Mouse (Mus musculus): ENCODE results near the gene H2-M5.
"Not testable (repeated sequence)": the region's sequence is repeated elsewhere in the genome, so short reads cannot be mapped to it uniquely, and the experiment has no call there.

H2-M5 gene

DNA sequence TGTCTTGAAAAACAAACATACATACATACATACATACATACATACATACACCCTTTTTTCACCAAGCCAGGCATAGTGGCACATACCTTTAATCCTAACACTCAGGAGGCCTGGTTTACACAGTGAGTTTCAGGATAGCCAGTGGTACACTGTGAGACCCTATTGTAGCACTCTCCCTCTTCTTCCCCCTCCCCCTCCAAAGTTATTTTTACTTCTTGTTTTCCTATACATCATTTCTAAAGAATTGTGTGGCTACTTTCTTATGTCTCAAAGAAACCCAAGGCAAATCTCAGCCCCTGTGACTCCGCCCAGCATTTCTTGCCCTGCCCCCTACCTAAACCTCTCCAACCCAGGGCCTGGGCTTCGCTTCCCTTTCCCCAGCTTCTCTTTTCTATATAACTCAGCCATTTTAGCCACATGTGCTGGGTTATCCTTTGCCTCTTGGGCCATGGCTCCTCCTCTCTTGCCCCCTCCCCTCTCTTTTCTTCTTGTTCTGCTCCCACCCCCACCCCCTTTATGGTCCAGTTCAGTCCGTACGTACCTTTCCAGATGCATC is 4.5 kb upstream of the H2-M5 start:
- DNase-seq (ENCODE audit: low read depth, low spot score) = no peak

DNA sequence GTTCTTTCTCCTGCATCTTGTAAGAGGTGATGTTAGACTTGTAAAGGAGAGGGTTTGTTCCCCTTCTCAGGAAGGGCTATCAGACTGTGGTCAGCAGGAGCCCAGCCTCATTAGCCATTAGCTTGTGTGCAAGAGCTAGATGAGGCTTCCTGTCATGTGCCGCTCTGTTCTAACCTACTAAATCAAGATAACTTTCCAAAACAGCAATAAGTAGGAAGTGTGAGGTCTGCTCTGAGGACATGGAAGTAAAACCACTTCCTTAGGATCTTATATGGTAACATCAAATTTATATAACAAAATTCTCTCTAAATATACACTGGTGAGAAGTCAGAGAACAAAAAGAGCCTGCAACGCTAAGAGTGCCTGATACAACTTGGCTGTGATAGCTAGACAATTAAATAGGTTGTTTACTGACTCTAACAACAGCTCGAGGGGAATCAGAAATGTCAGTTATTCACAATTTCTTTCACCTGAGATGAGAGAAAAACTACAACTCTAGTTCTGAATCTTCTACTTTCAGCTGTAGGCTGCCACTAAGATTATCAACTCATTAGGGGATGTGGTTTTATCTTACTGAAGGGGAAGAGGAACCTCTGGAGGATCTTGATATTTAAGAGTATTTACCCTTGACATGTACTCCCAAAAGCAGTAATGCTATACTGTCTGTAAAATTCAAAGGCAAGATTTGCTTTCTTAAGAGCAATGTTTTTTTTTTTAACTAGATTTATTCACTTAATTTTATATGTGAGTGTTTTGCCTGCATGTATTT is 3.2 kb upstream of the H2-M5 start:
- DNase-seq (ENCODE audit: low read depth, low spot score) = no peak

DNA sequence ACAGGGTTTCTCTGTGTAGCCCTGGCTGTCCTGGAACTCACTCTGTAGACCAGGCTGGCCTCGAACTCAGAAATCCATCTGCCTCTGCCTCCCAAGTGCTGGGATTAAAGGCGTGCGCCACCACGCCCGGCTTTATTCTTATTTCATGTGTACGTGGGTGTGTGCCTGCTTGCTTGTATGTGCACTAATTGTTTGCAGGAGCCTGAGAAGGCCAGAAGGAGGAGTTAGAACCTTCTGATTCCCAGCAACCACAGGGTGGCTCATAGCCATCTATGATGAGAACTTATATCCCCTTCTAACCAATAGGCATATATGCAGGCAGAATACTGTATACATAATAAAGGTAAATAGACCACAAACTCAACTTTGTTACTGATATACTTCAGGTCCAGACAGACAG is 1.3 kb upstream of the H2-M5 start:
- DNase-seq (ENCODE audit: low read depth, low spot score) = not testable (repeated sequence)

- no peak for DNase-seq (ENCODE audit: low read depth, low spot score)
Observed at GRCm38 (mm10) chr17:36988475-36988874, 862 bp downstream of the H2-M5 start.

- DNase-seq (ENCODE audit: low read depth, low spot score) = no peak
Observed at GRCm38 (mm10) chr17:36982253-36983155, 6.8 kb downstream of the H2-M5 start.

DNA sequence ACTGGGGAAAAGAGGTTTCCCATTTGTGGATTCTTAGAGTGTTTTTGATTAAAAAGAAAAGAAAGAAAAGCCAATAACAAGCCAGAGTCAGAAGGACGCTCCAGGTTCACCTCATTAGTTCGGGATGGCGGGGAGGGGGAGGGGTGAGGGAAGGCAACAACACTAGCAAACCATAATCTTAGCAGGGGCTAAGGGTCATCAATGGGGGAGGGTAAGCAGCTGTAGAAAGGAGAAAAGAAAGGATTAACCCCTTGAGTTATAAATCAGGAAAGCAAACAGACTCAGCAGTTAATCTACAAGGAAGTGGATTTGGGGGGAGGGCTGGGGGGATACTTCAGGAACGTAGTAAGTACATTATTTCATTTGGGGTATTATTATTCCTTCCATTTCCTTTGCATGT is 7.5 kb downstream of the H2-M5 start:
- no peak for DNase-seq (ENCODE audit: low read depth, low spot score)

- DNase-seq (ENCODE audit: low read depth, low spot score) = no peak
Observed at GRCm38 (mm10) chr17:36981221-36981813, 8.0 kb downstream of the H2-M5 start, which contains the start of gene 2410137M14Rik. 2410137M14Rik (minus strand) TSS chr17:36981237.

DNA sequence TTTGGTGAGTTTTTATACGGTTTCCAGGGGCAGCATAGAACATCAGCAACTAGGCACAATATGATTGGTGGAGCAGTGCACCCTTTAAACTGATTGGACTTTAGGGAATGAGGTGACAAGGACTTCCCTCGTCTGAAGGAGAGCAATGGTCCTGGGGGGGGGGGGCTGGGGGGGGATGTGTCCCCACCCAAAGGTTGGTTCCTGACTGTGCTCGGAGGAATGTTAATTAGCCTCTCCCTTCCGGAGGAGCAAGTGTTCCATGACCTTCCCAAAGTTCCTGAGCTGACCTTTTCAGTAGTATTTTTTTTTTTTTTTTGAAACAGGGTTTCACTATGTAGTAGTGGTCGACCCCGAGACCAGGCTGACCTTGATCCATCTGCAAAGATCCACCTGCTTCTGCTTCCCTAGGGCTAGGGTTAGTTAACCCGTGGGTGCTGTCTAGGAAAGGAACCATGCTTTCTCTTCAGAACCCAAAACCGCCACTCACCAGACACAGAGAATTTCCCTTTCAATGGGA is 16.0 kb downstream of the H2-M5 start:
- DNase-seq (ENCODE audit: low read depth, low spot score) = no peak

GRCm38 (mm10) chr17:36972791-36973190 is 16.5 kb downstream of the H2-M5 start:
- no peak for DNase-seq (ENCODE audit: low read depth, low spot score)

DNA sequence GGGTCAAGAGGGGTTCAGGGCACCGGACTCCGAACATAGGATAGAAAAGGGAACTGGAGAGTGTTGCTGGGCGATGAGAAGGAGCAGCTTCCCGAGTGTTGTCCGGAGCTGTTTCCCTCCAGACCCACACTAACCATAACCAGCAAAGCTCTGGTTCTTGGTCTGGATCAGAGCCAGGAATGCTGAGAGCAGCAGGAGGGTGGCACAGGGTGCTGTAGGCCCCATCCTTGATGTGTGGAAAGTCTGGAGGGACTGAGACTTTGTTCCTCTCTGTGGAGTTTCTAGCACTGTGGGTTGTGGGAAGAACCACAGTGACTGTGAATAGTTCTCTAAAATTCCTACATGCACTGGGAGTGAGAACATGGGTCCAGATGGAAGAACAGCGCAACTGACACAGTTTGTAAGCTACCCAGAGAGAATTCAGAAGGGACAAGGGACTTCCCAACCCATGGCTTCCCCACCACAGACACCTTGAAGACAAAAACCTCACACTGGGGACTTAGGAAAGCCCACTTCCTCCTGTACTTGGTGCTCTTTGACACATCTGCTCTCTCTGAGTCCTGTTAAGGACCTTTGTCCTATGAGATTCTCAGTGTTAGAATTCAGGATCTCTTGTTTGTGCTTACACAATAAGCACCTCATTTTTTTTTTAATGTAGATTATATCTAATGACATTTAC is 18.0 kb downstream of the H2-M5 start:
- no peak for DNase-seq (ENCODE audit: low read depth, low spot score)

- DNase-seq (ENCODE audit: low read depth, low spot score) = no peak
Observed at GRCm38 (mm10) chr17:36970316-36970890, 18.9 kb downstream of the H2-M5 start.

DNA sequence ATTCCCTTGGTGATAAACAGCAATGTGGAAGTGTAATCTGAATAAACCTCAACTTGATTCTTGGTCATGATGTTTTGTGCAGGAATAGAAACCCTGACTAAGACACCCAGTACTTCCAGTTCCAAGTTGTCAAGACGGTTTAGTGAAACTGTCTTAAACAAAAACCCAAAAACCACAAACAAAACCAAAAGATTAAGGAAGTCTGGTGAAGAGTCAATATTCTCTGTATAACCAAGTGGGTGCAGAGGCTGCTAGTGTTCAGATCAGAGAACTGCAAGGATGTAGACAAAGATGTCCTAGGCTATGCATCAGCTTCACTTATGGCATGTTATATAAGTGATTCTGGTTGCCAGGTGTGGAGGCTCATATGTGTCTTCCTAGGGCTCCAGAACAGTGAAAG is 22.5 kb downstream of the H2-M5 start:
- no peak for DNase-seq (ENCODE audit: low read depth, low spot score)

- no peak for DNase-seq (ENCODE audit: low read depth, low spot score)
Observed at GRCm38 (mm10) chr17:36961125-36961524, 28.2 kb downstream of the H2-M5 start.

GRCm38 (mm10) chr17:36958884-36959283 is 30.5 kb downstream of the H2-M5 start:
- DNase-seq (ENCODE audit: low read depth, low spot score) = no peak

GRCm38 (mm10) chr17:36957999-36958743 is 31.2 kb downstream of the H2-M5 start, which contains the start of the genes Znrd1 and Znrd1as:
Znrd1 (minus strand) TSS chr17:36958559.
Znrd1as (plus strand) TSS chr17:36958592.
- DNase-seq (ENCODE audit: low read depth, low spot score) = peak; percentile 92

GRCm38 (mm10) chr17:36953062-36953461 is 36.3 kb downstream of the H2-M5 start:
- no peak for DNase-seq (ENCODE audit: low read depth, low spot score)

GRCm38 (mm10) chr17:36952631-36953030 is 36.7 kb downstream of the H2-M5 start:
- no peak for DNase-seq (ENCODE audit: low read depth, low spot score)

- DNase-seq (ENCODE audit: low read depth, low spot score) = peak; percentile 89
Observed at GRCm38 (mm10) chr17:36950981-36951947, 38.1 kb downstream of the H2-M5 start, which contains the start of gene Ppp1r11. Ppp1r11 (minus strand) TSS chr17:36951741.

GRCm38 (mm10) chr17:36949265-36949664 is 40.1 kb downstream of the H2-M5 start:
- DNase-seq (ENCODE audit: low read depth, low spot score) = no peak

All from c-Kit-negative CD71-positive TER-119-positive erythroid progenitor cells, embryonic 14.5 days (primary cell).